Comparison of ENCODE assay signal across 9 mouse cellular contexts in the genomic region with DNA sequence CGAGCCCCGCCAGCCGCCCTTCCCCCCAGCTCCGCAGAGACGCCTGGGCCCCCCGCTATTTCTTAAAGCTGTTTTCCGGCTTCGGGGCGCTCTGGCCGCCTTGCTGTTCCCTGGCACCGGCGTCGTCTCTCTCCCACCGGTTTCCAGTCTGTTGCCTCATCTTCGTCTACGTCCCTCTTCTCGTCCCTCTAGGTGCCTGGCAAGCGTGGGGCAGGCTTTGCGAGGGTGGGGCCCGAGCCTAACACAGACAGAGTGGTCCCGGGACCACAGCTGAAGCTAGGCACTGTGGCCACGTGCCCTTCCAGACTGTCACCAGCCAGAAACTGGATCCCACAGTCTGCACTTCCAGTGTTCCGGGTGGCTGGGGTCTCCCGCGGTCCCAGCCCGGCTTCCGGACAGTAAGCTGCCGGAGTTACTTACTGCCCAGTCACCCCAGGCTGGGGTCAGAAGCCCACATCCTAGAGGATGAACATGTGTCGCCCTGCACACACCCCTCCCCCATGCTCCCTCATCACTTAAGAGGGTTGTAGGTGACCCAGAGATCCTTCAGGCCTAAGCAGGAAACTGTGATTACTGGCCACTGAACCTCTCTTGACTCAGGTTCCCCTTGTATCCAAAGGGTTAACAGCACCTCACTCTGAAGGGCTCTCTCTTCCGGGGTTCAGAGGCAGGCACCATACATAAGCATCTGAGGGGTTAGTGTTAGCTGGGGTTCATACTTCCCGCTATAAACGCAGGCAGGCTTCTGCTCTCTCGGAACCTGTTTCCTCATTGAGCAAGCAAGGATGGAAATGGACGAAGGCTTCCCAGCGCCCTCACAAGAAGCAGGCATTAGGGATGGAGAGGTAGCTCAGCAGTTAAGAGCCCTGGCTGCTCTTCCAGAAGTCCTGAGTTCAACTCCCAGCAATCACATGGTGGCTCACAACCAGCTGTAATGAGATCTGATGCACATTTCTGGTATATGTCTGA. TPM values are rescaled to one million over a fixed set of nuclear protein-coding genes. Genes with fewer than 3 reads are reported as not detected.
DNase-seq lines count a peak whose midpoint lies in the region; ATAC-seq and TF ChIP-seq lines count a peak whose summit lies in the region.
"Had no signal": no experiment of that assay in that cellular context is flagged by ENCODE, and none has a peak within 500 bp of the region (broad histone marks: within the 10 kb centered on the region; RNA-seq: fewer than 3 reads in every experiment).

No protein-coding gene starts in this region.

- peaks cover 32% of the 10 kb centered on the region for H3K4me1 ChIP-seq in heart, embryonic 12.5 days (replicated peaks)
- peaks cover 32% of the 10 kb centered on the region for H3K4me1 ChIP-seq in hindbrain, embryonic 15.5 days (replicated peaks)
- peaks cover 6% of the 10 kb centered on the region; the same call in 1 of the 2 replicates for H3K4me1 ChIP-seq in midbrain, postnatal 0 days (ENCODE audit: insufficient read depth, low read length)

- TF ChIP-seq CTCF in midbrain, postnatal 0 days (IDR thresholded peaks at IDR 0.05), result no peak

- intact Hi-C loops in heart, postnatal 25 days (cut with DNase I), result loop anchor here (5.0 kb wide), 1 partner anchor 160 kb away; the partner anchor contains the start of gene Abl1

- peak overlapping the region; percentile 52 for H3K4me3 ChIP-seq in heart, embryonic 12.5 days
- H3K4me3 ChIP-seq in hindbrain, embryonic 15.5 days, result peak overlapping the region; percentile 52
- peak overlapping the region; percentile 47 for H3K4me3 ChIP-seq in midbrain, postnatal 0 days (ENCODE audit: low read depth, low read length)

- peak overlapping the region; percentile 83 for H3K4me2 ChIP-seq in heart, embryonic 12.5 days
- H3K4me2 ChIP-seq in hindbrain, embryonic 15.5 days, result peak overlapping the region; percentile 95
- peak overlapping the region; percentile 85 for H3K4me2 ChIP-seq in midbrain, postnatal 0 days (ENCODE audit: low read depth, low read length, poor library complexity, severe bottlenecking)

- no peaks in the 10 kb centered on the region for H3K9me3 ChIP-seq in heart, embryonic 12.5 days (replicated peaks)
- H3K9me3 ChIP-seq in hindbrain, embryonic 15.5 days, result no peaks in the 10 kb centered on the region
- H3K9me3 ChIP-seq in midbrain, postnatal 0 days (ENCODE audit: low read length), result no peaks in the 10 kb centered on the region

- peaks cover 65% of the 10 kb centered on the region for H3K27me3 ChIP-seq in heart, embryonic 12.5 days (replicated peaks)
- H3K27me3 ChIP-seq in hindbrain, embryonic 15.5 days, result peaks cover 37% of the 10 kb centered on the region
- peaks cover 14% of the 10 kb centered on the region; the same call in 1 of the 2 replicates for H3K27me3 ChIP-seq in midbrain, postnatal 0 days (ENCODE audit: insufficient read depth, low read length)

- H3K27ac ChIP-seq in heart, embryonic 12.5 days (ENCODE audit: poor library complexity, severe bottlenecking), result no peak overlapping the region
- H3K27ac ChIP-seq in hindbrain, embryonic 15.5 days (replicated peaks), result no peak overlapping the region
- no peak overlapping the region for H3K27ac ChIP-seq in midbrain, postnatal 0 days (ENCODE audit: low read depth, low read length)

- DNase-seq in heart, postnatal 25 days (ENCODE audit: low spot score), result no peak
- peak; percentile 51 for DNase-seq in MN1 (ENCODE audit: low spot score)
- no peak for DNase-seq in midbrain, postnatal 0 days (ENCODE audit: low spot score)
- DNase-seq in right cerebral cortex, adult 2 months (ENCODE audit: low spot score in 2 of 2), result no peak
- DNase-seq in layer of hippocampus, adult 9-10 months (ENCODE audit: low spot score), result no peak

- peak overlapping the region; percentile 54 for H3K9ac ChIP-seq in heart, embryonic 12.5 days
- peak overlapping the region; percentile 53 for H3K9ac ChIP-seq in hindbrain, embryonic 15.5 days
- no peak overlapping the region for H3K9ac ChIP-seq in midbrain, postnatal 0 days (replicated peaks; ENCODE audit: low read length, poor library complexity, severe bottlenecking)

- no peaks in the 10 kb centered on the region for H3K36me3 ChIP-seq in heart, embryonic 12.5 days
- no peaks in the 10 kb centered on the region for H3K36me3 ChIP-seq in hindbrain, embryonic 15.5 days
- H3K36me3 ChIP-seq in midbrain, postnatal 0 days (ENCODE audit: insufficient read depth, low read length), result no peaks in the 10 kb centered on the region

- WGBS in heart, embryonic 12.5 days, result 3% methylated on average over 35 of the region's 35 CpGs
- 4% methylated on average over 35 of the region's 35 CpGs for WGBS in hindbrain, embryonic 15.5 days
- WGBS in midbrain, postnatal 0 days, result 6% methylated on average over 35 of the region's 35 CpGs

- no peak for ATAC-seq in heart, embryonic 12.5 days (ENCODE audit: insufficient number of reproducible peaks, low FRiP score)
- no peak for ATAC-seq in hindbrain, embryonic 15.5 days (ENCODE audit: low FRiP score, low read depth)
- no peak for ATAC-seq in midbrain, postnatal 0 days (ENCODE audit: low FRiP score)
- ATAC-seq in megakaryocyte-erythroid progenitor cell, adult 5-6 weeks (replicated peaks; ENCODE audit: low FRiP score, low TSS enrichment, poor library complexity, severe bottlenecking), result no peak

RNA-seq across cellular contexts. Expression of gene Fibcd1, which starts 1.2 kb away (rescaled TPM):
- 0.04 and 0.08 TPM in 2 replicates for polyA plus RNA-seq in heart, embryonic 12.5 days (2016; fragmentation: Nextera tagmentation; extraction: Ambion mirVana)
- not detected for total RNA-seq in heart, postnatal 25 days (2021)
- polyA plus RNA-seq in hindbrain, embryonic 15.5 days (2015; fragmentation: Nextera tagmentation; extraction: Ambion mirVana), result 7.7 and 8.1 TPM in 2 replicates
- total RNA-seq in midbrain, postnatal 0 days (2014; rRNA removed), result 46.1 and 48.5 TPM in 2 replicates
- polyA plus RNA-seq in midbrain, postnatal 0 days (2015; fragmentation: Nextera tagmentation; extraction: Ambion mirVana), result 19.4 and 21.0 TPM in 2 replicates
- not detected in 2 replicates for total RNA-seq in megakaryocyte-erythroid progenitor cell, adult 5-6 weeks (2014; fragmentation: Nextera tagmentation)
- not detected in 2 replicates for total RNA-seq in megakaryocyte-erythroid progenitor cell, adult 5-6 weeks (2017)

RNA-seq across cellular contexts. Expression of gene Qrfp, which starts 36.6 kb away (rescaled TPM):
- 0.08 TPM in 1 of 2 replicates, not detected in the other for polyA plus RNA-seq in heart, embryonic 12.5 days (2016; fragmentation: Nextera tagmentation; extraction: Ambion mirVana)
- total RNA-seq in heart, postnatal 25 days (2021), result not detected
- polyA plus RNA-seq in hindbrain, embryonic 15.5 days (2015; fragmentation: Nextera tagmentation; extraction: Ambion mirVana), result 0.12 TPM in 1 of 2 replicates, not detected in the other
- total RNA-seq in midbrain, postnatal 0 days (2014; rRNA removed), result 0.19 TPM in 1 of 2 replicates, not detected in the other
- 0.07 and 0.20 TPM in 2 replicates for polyA plus RNA-seq in midbrain, postnatal 0 days (2015; fragmentation: Nextera tagmentation; extraction: Ambion mirVana)
- not detected in 2 replicates for total RNA-seq in megakaryocyte-erythroid progenitor cell, adult 5-6 weeks (2014; fragmentation: Nextera tagmentation)
- total RNA-seq in megakaryocyte-erythroid progenitor cell, adult 5-6 weeks (2017), result 0.11 TPM in 1 of 2 replicates, not detected in the other
- total RNA-seq: CH12.LX had no signal

RNA-seq across cellular contexts. Expression of gene Lamc3, which starts 40.1 kb away (rescaled TPM):
- polyA plus RNA-seq in heart, embryonic 12.5 days (2016; fragmentation: Nextera tagmentation; extraction: Ambion mirVana), result 1.1 and 1.3 TPM in 2 replicates
- total RNA-seq in heart, postnatal 25 days (2021), result under 1 TPM; 0.64 to 0.68 TPM
- polyA plus RNA-seq in hindbrain, embryonic 15.5 days (2015; fragmentation: Nextera tagmentation; extraction: Ambion mirVana), result 4.9 and 5.4 TPM in 2 replicates
- total RNA-seq in midbrain, postnatal 0 days (2014; rRNA removed), result 11.3 and 12.9 TPM in 2 replicates
- polyA plus RNA-seq in midbrain, postnatal 0 days (2015; fragmentation: Nextera tagmentation; extraction: Ambion mirVana), result 2.3 and 2.5 TPM in 2 replicates
- total RNA-seq in megakaryocyte-erythroid progenitor cell, adult 5-6 weeks (2014; fragmentation: Nextera tagmentation), result not detected in 2 replicates
- total RNA-seq in megakaryocyte-erythroid progenitor cell, adult 5-6 weeks (2017), result not detected in 2 replicates
- total RNA-seq: CH12.LX had no signal

Comparison
In these comparisons a context has a peak if more than half of its experiments do, and no peak if none do; other contexts are left out.
1. RNA of gene Fibcd1, which starts 1.2 kb away (total RNA-seq): 46.1 to 48.5 TPM in midbrain, postnatal 0 days; not detected in heart, postnatal 25 days and not detected in megakaryocyte-erythroid progenitor cell, adult 5-6 weeks; every median in the first group is over 10 times any median in the second.
2. Peak in every context shown above with its lines, with median percentiles within 50 percentile points of each other: H3K4me2 ChIP-seq and H3K4me3 ChIP-seq.